Mouse (Mus musculus) kidney, adult 9 months (tissue): ENCODE results near the gene Hip1.

Source experiments
- DNase-seq: peaks from one replicate; pipeline ENCODE4 v3.0.0; 2022

Gene Hip1

DNA sequence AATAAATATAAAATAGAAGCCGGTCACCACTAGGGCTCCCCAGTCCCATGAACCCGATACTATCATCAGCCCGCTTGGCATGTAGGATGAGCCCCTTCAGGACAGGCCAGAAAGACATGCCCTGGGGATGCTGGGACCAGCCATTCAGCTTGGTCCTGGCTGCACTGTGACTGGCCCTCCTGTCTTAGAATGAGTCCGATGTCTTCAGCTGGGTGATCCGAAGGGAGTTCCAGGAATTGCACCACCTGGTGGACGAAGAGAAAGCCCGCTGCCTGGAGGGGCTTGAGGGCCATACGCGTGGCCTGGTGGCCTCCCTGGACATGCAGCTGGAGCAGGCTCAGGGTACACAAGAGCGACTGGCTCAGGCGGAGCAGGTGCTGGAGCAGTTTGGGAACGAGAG is 181.4 kb downstream of the Hip1 start:
- no peak for DNase-seq

DNA sequence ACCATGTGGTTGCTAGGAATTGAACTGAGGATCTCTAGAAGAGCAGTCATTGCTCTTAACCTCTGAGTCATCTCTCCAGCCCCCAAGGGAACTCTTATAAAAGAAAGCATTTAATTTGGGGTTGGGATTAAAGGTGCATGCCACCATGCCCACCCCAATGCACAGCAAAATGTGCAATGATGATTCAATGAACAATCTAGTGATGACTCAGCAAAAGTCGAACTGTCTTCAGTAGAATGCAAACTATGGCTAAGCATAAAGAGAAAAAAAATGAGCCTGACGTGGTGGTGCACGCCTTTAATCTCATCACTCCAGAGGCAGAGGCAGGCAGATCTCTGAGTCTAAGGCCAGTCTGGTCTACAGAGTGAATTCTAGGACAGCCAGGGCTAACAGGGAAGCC is 182.3 kb downstream of the Hip1 start:
- DNase-seq = no peak

DNA sequence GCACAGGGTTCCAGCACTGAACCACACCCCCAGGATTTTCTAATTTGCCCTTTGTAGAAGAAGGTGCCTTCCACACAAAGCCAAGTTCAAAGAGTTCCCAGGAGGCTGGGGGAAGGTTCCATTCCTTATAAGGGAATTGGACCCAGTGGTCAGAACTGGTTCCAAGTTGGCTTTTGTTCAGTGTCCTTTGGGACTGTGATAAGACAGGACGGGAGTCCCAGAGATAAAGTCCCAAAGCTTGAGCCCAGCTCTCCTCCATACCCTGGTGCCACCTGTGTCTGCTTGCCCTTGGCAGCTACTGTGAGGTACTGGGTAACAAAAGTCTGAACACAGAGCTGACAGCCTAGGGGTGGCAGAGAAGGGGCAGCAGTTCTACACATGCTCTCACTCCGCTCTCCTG is 185.1 kb downstream of the Hip1 start:
- DNase-seq = no peak

DNA sequence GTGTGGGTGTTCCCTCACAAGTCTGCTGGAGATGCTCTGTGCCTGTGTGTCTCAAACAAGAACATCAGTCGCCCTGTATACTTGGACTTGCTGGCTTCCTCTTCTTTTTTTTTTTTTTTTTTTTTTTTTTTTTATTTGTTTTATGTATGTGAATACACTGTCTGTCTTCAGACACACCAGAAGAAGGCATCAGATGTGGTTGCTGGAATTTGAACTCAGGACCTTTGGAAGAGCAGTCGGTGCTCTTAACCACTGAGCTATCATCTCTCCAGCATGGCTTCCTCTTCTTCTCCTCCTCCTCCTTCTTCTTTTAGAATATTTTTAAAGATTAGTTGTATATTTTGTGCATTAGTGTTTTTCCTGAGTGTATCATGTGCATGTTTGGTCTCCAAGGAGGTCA is 187.4 kb downstream of the Hip1 start:
- DNase-seq = peak; percentile 38
